Mouse (Mus musculus) embryo, embryonic 10 days (tissue): ENCODE measurements around the gene Spata1.

Experiments
- DNase-seq: peaks from one replicate; pipeline ENCODE4 v3.0.0-alpha.2; 2015; ENCODE audit warnings: low spot score

The Spata1 gene

DNA sequence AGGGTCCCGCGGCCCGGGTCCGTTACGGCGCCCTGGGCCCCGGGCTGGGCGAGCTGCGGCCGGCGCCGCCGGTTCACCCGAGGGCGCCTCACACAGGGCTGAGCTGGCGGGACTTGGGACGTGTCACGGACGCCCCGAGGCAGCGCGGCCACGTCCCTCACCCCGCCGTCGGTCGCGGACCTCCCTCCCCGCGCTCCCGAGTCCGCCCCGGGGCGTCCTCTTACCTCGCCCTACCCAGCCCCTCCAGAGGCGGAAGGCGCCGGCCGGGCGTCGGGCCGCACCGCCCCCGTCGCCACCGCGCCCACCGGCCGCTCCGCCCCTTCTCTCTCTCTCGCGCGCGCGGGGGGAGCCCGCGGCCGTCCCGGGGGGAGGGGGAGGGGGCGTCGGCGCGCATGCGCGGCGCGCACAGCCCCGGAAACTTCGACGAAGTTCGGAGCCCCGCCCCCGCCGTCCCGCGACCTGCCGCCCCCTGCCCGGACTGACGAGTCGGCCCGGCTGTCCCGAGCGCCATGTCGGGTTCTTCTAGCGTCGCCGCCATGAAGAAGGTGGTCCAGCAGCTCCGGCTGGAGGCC, at the start of gene Spata1, which contains the start of gene Gng5:
Gene Spata1 (minus strand): TSS at position 323 of the 572 bp plus-strand sequence.
Gene Gng5 (plus strand): TSS at position 377 of the 572 bp plus-strand sequence.
- peak; percentile 84 for DNase-seq

DNA sequence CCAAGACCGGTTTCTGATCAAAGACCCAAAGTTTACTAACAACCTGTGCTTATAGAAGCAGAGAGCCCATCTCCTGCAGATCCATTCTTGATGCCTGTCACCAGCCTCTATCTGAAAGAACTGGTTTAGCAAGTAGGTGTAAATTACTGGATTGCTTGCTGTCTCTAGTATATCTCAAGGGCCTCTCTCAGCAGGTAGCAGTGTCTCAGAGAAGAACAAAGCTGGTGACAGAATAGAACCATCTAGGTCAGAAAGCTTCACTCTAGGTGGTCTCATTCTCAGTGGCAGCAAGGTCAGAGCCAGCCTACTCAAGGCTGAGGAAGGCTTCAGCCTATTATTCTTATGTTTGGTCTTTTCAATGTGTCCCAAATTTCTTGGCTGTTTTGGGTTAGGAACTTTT, 44.1 kb upstream of the Spata1 start:
- no peak for DNase-seq

DNA sequence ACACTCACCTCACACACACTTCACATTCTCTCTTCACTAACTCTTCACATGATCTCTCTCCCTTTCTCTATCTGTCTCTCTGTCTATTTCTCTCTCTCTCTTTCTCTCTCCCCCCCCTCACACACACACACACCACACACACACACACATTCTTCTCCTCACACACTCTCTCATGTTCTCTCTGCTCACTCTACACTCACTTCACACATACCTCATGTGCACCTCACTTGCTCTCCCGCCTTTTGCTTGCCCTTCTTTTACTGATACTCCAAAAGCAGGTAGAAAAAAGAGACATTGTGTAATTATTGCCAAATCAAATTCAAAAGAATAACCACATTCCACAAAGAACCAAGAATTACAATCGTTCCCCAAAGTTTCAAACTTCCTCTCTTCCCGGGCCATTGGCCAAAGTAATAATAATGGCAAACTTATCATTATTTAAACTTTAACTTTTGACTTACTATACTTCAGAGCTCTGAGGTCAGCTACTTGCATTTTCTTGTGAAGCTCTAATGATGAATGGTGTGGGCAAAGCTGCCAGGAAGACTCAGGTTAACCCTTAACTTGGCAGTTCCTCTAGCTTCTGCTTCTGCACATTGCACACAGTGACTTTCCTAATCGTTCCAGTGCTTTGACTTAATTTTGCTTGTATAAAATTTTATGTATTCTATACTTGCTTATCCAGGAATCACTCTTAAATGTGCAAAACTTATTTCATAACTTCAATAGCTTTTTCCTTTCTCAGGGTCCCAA, 41.1 kb upstream of the Spata1 start:
- DNase-seq: no peak

DNA sequence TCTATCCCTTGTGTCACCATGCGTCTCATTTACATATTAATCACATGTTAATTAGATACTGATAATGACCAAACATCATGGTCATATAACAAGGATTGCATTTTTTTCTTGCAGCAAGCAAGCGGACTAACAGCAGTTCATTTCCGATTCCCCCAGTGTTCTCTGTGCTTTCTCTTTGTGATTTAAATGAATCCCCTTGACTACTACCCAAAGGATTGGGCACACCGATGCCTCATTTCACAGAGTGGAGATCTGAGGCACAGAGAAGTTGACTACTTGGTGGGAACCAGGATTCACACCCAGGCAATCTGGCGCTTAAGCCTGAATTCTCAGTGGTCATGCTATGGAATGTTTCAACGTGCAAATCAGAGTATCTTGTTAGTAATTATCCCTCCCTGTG, 35.4 kb upstream of the Spata1 start:
- no peak for DNase-seq

GRCm38 (mm10) chr3:146528335-146528734, 28.8 kb upstream of the Spata1 start:
- no peak for DNase-seq

DNA sequence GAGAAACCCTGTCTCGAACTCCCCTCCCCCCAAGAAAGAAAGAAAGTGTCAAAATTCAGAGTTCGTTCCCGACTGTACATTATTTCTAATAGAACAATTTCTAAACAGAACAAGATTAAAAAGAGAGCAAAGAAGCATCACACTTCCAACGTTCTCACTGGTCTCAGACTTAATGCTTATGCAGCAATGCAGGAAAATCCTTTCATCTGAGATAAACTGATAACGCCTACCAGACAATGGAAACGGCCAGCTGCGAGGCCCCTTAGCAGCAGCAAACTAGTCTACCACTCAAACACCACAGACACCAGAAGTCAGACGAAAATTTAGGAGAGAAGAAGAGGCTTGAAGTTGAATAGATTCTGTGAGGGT, 22.1 kb upstream of the Spata1 start:
- DNase-seq: peak; percentile 23

GRCm38 (mm10) chr3:146520798-146521651, 21.5 kb upstream of the Spata1 start, which contains the start of gene Rpf1:
Rpf1 (minus strand) TSS chr3:146521429.
- DNase-seq: peak; percentile 91

GRCm38 (mm10) chr3:146520226-146520797, 20.8 kb upstream of the Spata1 start:
- DNase-seq: no peak

DNA sequence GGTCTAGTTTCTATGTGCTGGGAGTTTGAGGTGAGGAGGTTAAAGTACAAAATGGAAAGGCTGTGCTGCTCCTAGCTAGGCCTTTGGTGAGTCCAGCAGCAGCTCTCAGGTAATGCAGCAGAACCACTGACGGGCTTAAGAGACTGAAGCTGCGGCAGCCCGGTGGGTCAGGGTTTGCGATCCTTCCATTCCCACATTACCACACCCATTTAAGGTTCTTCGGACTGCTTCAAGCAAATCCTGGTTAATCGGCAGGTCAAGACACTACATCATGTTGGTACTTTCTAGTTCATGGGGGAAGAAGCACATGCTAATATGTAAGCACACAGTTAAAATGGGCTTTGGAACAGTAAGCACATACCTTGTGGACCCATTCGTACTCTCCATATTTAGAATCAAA, 7.2 kb upstream of the Spata1 start:
- DNase-seq: peak; percentile 5

DNA sequence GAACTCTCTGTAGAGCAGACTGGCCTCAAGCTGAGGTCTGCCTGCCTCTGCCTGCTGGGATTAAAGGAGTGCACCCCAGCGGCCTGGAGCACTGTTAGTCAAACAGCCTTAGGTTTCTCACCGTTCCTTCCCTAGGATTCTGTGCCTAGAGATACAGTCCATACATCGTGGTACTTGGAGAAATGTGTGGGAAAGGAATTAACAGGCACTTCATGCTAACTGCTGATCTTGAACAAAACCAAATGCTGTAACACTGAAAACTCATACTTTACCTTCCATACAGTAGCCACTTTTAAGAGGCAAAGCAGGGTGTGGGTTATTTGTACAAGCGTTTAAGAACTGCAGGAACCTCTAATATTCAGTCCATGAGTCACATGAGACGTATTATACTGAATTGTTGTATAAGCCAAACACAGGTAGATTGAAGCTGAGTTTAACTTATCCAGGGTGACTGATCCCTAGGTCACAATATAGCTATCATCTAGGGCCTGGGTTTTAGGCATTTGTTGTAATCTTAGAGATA, 2.1 kb upstream of the Spata1 start:
- DNase-seq: peak; percentile 7

DNA sequence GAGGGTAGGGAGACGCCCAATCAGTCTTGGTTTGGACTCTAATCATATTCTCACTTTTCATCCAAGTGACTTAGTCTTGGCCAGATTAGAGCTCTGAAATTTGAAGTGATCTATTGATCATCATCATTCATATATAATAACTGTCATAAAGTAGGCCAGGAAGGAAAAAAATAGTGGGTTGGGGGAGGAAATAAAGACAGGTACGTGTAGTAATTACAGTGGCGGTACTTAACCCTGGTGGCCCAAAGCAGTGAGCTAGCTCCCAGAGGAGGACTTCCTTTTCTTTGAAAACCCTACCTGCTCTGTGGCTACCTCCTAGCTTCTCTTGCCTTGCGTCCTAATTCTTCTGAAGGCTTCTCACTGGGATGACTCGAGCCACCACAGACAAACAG, 1.3 kb upstream of the Spata1 start:
- peak; percentile 11 for DNase-seq

- peak; percentile 73 for DNase-seq
Measured at GRCm38 (mm10) chr3:146500003-146500809, 653 bp upstream of the Spata1 start.

DNA sequence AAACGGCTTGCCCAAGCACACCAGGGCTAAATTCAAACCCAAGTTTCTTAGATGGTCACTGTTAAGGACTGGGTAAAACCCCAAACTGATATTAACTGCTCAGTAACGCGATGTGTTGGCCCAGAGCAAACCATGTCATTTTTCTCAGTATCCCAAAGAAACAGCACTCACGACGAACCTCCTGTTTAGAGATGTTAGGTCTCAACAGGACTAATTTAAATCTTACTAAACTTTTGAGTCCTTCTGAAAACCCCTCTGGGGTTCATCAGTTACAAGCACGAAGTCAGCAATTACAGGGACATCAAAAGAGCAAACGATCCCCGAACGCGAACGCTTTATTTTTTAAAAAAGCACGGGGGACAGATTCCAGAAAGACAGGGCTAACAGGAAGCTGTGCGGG, 564 bp downstream of the Spata1 start:
- peak; percentile 17 for DNase-seq

- peak; percentile 5 for DNase-seq
Measured at GRCm38 (mm10) chr3:146494941-146495340, 4.6 kb downstream of the Spata1 start.

GRCm38 (mm10) chr3:146486464-146486863, 13.1 kb downstream of the Spata1 start:
- DNase-seq: no peak

GRCm38 (mm10) chr3:146482044-146482443, 17.5 kb downstream of the Spata1 start:
- no peak for DNase-seq

GRCm38 (mm10) chr3:146474428-146474827, 25.1 kb downstream of the Spata1 start:
- no peak for DNase-seq

- no peak for DNase-seq
Measured at GRCm38 (mm10) chr3:146473741-146474140, 25.8 kb downstream of the Spata1 start.

DNA sequence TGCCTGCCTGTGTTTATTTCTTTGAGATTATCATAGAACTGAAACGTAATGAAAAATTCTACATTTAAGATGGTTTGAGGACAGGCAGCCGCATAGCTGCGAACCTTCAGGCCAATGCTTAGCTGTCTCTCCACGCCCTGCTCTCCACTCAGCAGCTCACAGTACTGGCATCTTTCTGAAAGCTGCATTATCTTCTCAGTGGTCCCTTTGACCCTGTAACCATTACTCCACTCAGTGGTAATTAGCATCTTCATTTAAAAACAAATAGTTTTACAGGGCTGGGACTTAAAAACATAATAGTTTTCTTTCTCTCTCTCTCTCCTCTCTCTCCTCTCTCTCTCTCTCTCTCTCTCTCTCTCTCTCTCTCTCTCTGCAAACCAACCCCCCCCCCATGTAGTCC, 26.9 kb downstream of the Spata1 start:
- DNase-seq: no peak

DNA sequence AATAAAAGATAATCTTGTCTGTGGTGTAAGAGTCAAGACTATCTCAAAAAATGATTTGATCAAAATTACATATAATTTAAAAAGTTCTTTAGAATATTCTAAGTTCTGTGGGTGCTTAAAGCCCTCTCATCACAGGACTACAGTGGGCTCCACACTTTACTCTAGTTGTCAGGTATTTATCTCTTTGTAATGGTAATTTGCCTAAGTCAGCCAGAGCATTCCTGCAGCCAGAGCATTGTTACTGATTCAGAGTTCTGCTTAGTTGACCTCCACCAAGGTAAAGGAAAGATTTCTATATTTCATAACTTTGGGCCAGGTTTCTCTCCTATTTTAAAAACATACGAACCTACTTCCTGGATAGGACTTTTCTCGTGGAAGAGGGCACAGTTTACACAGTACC, 30.3 kb downstream of the Spata1 start:
- no peak for DNase-seq

- no peak for DNase-seq
Measured at GRCm38 (mm10) chr3:146462939-146463338, 36.6 kb downstream of the Spata1 start.
